Mouse (Mus musculus) ZHBTc4 (cell line): ENCODE results near the gene Ush1g.

Experiments used
- DNase-seq: peaks from one replicate; pipeline ENCODE4 v3.0.0-alpha.2; 2011; ENCODE audit warnings: low read depth, low spot score

Gene Ush1g

GRCm38 (mm10) chr11:115321906-115322693 lies at the start of gene Ush1g:
TSS of gene Ush1g (minus strand) at chr11:115322041.
- peak; percentile 80 for DNase-seq

GRCm38 (mm10) chr11:115371354-115371753 lies 49.5 kb upstream of the Ush1g start:
- DNase-seq, result no peak

GRCm38 (mm10) chr11:115370368-115370767 lies 48.5 kb upstream of the Ush1g start:
- DNase-seq, result no peak

- DNase-seq, result peak; percentile 87
Measured at GRCm38 (mm10) chr11:115367395-115367944, 45.6 kb upstream of the Ush1g start, which contains the start of gene Hid1. TSS of gene Hid1 (minus strand) at chr11:115367756.

- DNase-seq, result no peak
Measured at GRCm38 (mm10) chr11:115366706-115367394, 45.0 kb upstream of the Ush1g start.

GRCm38 (mm10) chr11:115366039-115366705 lies 44.3 kb upstream of the Ush1g start:
- no peak for DNase-seq

GRCm38 (mm10) chr11:115364136-115364535 lies 42.3 kb upstream of the Ush1g start:
- no peak for DNase-seq

GRCm38 (mm10) chr11:115359726-115360125 lies 37.9 kb upstream of the Ush1g start:
- no peak for DNase-seq

- peak; percentile 80 for DNase-seq
Measured at GRCm38 (mm10) chr11:115359293-115359692, 37.5 kb upstream of the Ush1g start.

GRCm38 (mm10) chr11:115358468-115358867 lies 36.6 kb upstream of the Ush1g start:
- peak; percentile 73 for DNase-seq

- DNase-seq, result peak; percentile 84
Measured at GRCm38 (mm10) chr11:115354183-115354582, 32.3 kb upstream of the Ush1g start.

GRCm38 (mm10) chr11:115353375-115353774 lies 31.5 kb upstream of the Ush1g start:
- DNase-seq, result no peak

- DNase-seq, result no peak
Measured at GRCm38 (mm10) chr11:115349976-115350375, 28.1 kb upstream of the Ush1g start.

GRCm38 (mm10) chr11:115348681-115349248 lies 26.9 kb upstream of the Ush1g start:
- peak; percentile 79 for DNase-seq

GRCm38 (mm10) chr11:115345515-115345914 lies 23.7 kb upstream of the Ush1g start:
- DNase-seq, result no peak

- peak; percentile 63 for DNase-seq
Measured at GRCm38 (mm10) chr11:115344967-115345366, 23.1 kb upstream of the Ush1g start.

- no peak for DNase-seq
Measured at GRCm38 (mm10) chr11:115341866-115342265, 20.0 kb upstream of the Ush1g start.

GRCm38 (mm10) chr11:115341246-115341645 lies 19.4 kb upstream of the Ush1g start:
- DNase-seq, result no peak

GRCm38 (mm10) chr11:115337826-115338225 lies 16.0 kb upstream of the Ush1g start:
- DNase-seq, result no peak

- DNase-seq, result no peak
Measured at GRCm38 (mm10) chr11:115337350-115337749, 15.5 kb upstream of the Ush1g start.

GRCm38 (mm10) chr11:115336115-115336514 lies 14.3 kb upstream of the Ush1g start:
- no peak for DNase-seq

GRCm38 (mm10) chr11:115335223-115335622 lies 13.4 kb upstream of the Ush1g start:
- DNase-seq, result no peak
